Comparison of ENCODE assay signal across 21 mouse cellular contexts in the genomic region with DNA sequence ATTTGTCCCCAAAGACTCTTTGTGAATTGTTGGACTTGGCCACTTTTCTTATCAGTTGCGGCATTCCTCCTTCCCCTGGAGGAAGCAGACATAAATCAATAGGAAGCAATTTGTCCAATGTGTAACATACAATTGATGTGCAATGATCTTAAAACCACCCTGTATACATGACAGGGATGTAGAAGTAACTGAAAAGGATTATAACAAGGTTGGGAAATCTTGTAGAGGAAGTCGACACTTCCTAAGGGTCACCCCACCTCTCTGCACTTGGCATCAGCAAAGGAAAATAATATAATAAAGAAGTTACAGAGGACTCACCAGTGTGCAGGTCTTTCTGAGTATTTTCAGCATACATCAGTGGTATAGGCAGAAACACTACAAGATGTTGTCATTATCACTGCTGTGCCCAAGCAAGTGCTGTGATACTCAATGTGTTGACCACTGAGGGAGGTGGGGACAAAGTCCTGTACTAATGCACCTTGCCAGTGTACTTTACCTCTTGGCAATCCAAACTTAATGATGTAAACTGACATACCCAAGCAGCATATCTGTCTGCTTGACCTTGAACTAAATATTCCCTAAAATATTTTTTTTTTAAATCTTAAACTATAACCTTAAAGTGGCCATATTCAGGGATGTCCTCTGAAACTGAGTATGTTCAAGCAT.
DNase-seq lines count a peak whose midpoint lies in the region; ATAC-seq and TF ChIP-seq lines count a peak whose summit lies in the region.
"Had no signal": no experiment of that assay in that cellular context is flagged by ENCODE, and none has a peak within 500 bp of the region (broad histone marks: within the 10 kb centered on the region; RNA-seq: fewer than 3 reads in every experiment).

No protein-coding gene starts in this region.

- no peak overlapping the region for H3K9ac ChIP-seq in lung, postnatal 0 days (replicated peaks; ENCODE audit: low read depth)
- H3K9ac ChIP-seq: embryonic facial prominence, embryonic 12.5 days; forebrain, embryonic 13.5 days; forebrain, embryonic 15.5 days had no signal

- intact Hi-C loops in left cerebral cortex, postnatal 14 days (cut with DNase I), result no loop called here

- no peaks in the 10 kb centered on the region for H3K27me3 ChIP-seq in lung, postnatal 0 days (replicated peaks; ENCODE audit: insufficient read depth, low read length)
- no peaks in the 10 kb centered on the region for H3K27me3 ChIP-seq in midbrain, embryonic 10.5 days (ENCODE audit: low read depth, poor library complexity, severe bottlenecking)
- H3K27me3 ChIP-seq: embryonic facial prominence, embryonic 12.5 days; forebrain, embryonic 13.5 days; forebrain, embryonic 15.5 days had no signal

- no peaks in the 10 kb centered on the region for H3K4me1 ChIP-seq in lung, postnatal 0 days (ENCODE audit: insufficient read depth, low read depth, low read length)
- H3K4me1 ChIP-seq in midbrain, embryonic 10.5 days, result no peaks in the 10 kb centered on the region
- H3K4me1 ChIP-seq: embryonic facial prominence, embryonic 10.5 days; embryonic facial prominence, embryonic 12.5 days; forebrain, embryonic 13.5 days; forebrain, embryonic 15.5 days had no signal

- H3K27ac ChIP-seq in lung, postnatal 0 days (ENCODE audit: low read length), result no peak overlapping the region
- H3K27ac ChIP-seq in midbrain, embryonic 10.5 days (replicated peaks), result no peak overlapping the region
- H3K27ac ChIP-seq: embryonic facial prominence, embryonic 10.5 days; embryonic facial prominence, embryonic 12.5 days; forebrain, embryonic 13.5 days; forebrain, embryonic 15.5 days had no signal

- no peak overlapping the region for H3K4me3 ChIP-seq in lung, postnatal 0 days (ENCODE audit: low read depth, low read length)
- no peak overlapping the region for H3K4me3 ChIP-seq in midbrain, embryonic 10.5 days
- H3K4me3 ChIP-seq: embryonic facial prominence, embryonic 10.5 days; embryonic facial prominence, embryonic 12.5 days; forebrain, embryonic 13.5 days; forebrain, embryonic 15.5 days had no signal

- no peaks in the 10 kb centered on the region for H3K9me3 ChIP-seq in lung, postnatal 0 days (ENCODE audit: low read length)
- H3K9me3 ChIP-seq in midbrain, embryonic 10.5 days (replicated peaks), result no peaks in the 10 kb centered on the region
- H3K9me3 ChIP-seq: embryonic facial prominence, embryonic 10.5 days; embryonic facial prominence, embryonic 12.5 days; forebrain, embryonic 13.5 days; forebrain, embryonic 15.5 days had no signal

- DNase-seq in kidney, adult 9 months, result peak; percentile 61
- no peak for DNase-seq in kidney, adult 8-10 months
- DNase-seq in lung, postnatal 0 days (ENCODE audit: low spot score), result no peak
- no peak for DNase-seq in lung, postnatal 25 days (ENCODE audit: low spot score)
- DNase-seq in midbrain, embryonic 10.5 days (ENCODE audit: low spot score), result no peak
- no peak for DNase-seq in left cerebral cortex, postnatal 14 days (ENCODE audit: low spot score in 2 of 2)
- DNase-seq: adrenal gland, adult 2 months; adrenal gland, postnatal 10 days; adrenal gland, postnatal 25 days; cerebellum, adult 11 months; cerebellum, adult 18-20 months; cerebellum, adult 8-10 months; cerebellum, adult 9-11 months; cerebellum, postnatal 14 days; cerebellum, postnatal 36 days had no signal

- no peak overlapping the region for H3K4me2 ChIP-seq in lung, postnatal 0 days (replicated peaks; ENCODE audit: low read depth, low read length)
- H3K4me2 ChIP-seq: embryonic facial prominence, embryonic 12.5 days; forebrain, embryonic 13.5 days; forebrain, embryonic 15.5 days had no signal

- peak; percentile 10; the same call in 1 of the 2 replicates for TF ChIP-seq EP300 in lung, postnatal 0 days (IDR thresholded peaks at IDR 0.05)

- 38% methylated on average over 2 of the region's 2 CpGs for WGBS in lung, postnatal 0 days
- WGBS in midbrain, embryonic 10.5 days, result 92% methylated on average over 2 of the region's 2 CpGs

- no peaks in the 10 kb centered on the region for H3K36me3 ChIP-seq in lung, postnatal 0 days (ENCODE audit: insufficient read depth, low read length)
- no peaks in the 10 kb centered on the region for H3K36me3 ChIP-seq in midbrain, embryonic 10.5 days
- H3K36me3 ChIP-seq: embryonic facial prominence, embryonic 10.5 days; embryonic facial prominence, embryonic 12.5 days; forebrain, embryonic 15.5 days had no signal

- TF ChIP-seq CTCF in lung, postnatal 0 days (IDR thresholded peaks at IDR 0.05), result no peak

- no peak for ATAC-seq in lung, postnatal 0 days
- peak; percentile 86 for ATAC-seq in granulocyte monocyte progenitor cell, adult 5-6 weeks (replicated peaks; ENCODE audit: poor library complexity, severe bottlenecking)
- ATAC-seq in megakaryocyte progenitor cell, adult 5-6 weeks (replicated peaks; ENCODE audit: poor library complexity), result peak; percentile 75
- ATAC-seq: forebrain, embryonic 13.5 days; forebrain, embryonic 15.5 days had no signal
